Mouse (Mus musculus) ES-E14 (cell line): ENCODE data around the gene Zdhhc3. TPM values are rescaled to one million over a fixed set of nuclear protein-coding genes. Genes with fewer than 3 reads are reported as not detected.

Experiments
- DNase-seq: peaks from one replicate; pipeline ENCODE4 v3.0.0-alpha.2; 2013; ENCODE audit warnings: low read depth, low spot score
- H3K27ac ChIP-seq: 2 replicates; pipeline ENCODE4 v1.5.1; 2012; ENCODE audit warnings: low read depth, mild to moderate bottlenecking, low read length, moderate library complexity, mixed read lengths; ENCODE audit not compliant: poor library complexity, insufficient read depth, severe bottlenecking
- H3K36me3 ChIP-seq: 2 replicates; pipeline ENCODE4 v1.6.1; 2012; ENCODE audit warnings: mild to moderate bottlenecking, low read length, moderate library complexity, mixed read lengths; ENCODE audit not compliant: control insufficient read depth, poor library complexity, insufficient read depth, severe bottlenecking
- H3K4me1 ChIP-seq, 2 experiments: fragments of 150-350 bp in 1 of 2; sonication (generic) in 1 of 2; 2 replicates each; pipeline ENCODE4 v1.6.1; 2012; ENCODE audit warnings: low read length in 2 of 2, mild to moderate bottlenecking in 1 of 2, mixed read lengths in 1 of 2; ENCODE audit not compliant: control insufficient read depth in 2 of 2, insufficient read depth in 2 of 2, poor library complexity in 1 of 2
- H3K4me3 ChIP-seq, 2 experiments: fragments of 150-350 bp in 1 of 2; sonication (generic) in 1 of 2; 2 replicates each; pipeline ENCODE4 v1.5.1; 2012; ENCODE audit warnings: low read length in 2 of 2, low read depth in 1 of 2, mild to moderate bottlenecking in 1 of 2, mixed read lengths in 1 of 2; ENCODE audit not compliant: insufficient read depth in 1 of 2, poor library complexity in 1 of 2, severe bottlenecking in 1 of 2
- H3K9ac ChIP-seq: 2 replicates; pipeline ENCODE4 v1.6.1; 2012; ENCODE audit warnings: low read depth, mild to moderate bottlenecking, low read length, mixed read lengths; ENCODE audit not compliant: poor library complexity, insufficient read depth, severe bottlenecking
- H3K9me3 ChIP-seq: fragments of 150-350 bp; sonication (generic); 2 replicates; pipeline ENCODE4 v1.6.1; 2012; ENCODE audit warnings: low read depth, mild to moderate bottlenecking, low read length; ENCODE audit not compliant: control insufficient read depth, insufficient read depth
- CHD2 ChIP-seq: IDR thresholded peaks from 2 replicates; pipeline ENCODE4 v1.6.1; 2014; ENCODE audit warnings: mild to moderate bottlenecking, low read depth, low read length, inconsistent platforms
- HCFC1 ChIP-seq: IDR thresholded peaks from 2 replicates; pipeline ENCODE4 v1.6.1; 2012; ENCODE audit warnings: low read length, inconsistent platforms, borderline replicate concordance; ENCODE audit not compliant: insufficient read depth
- MAFK ChIP-seq: IDR thresholded peaks from 2 replicates; pipeline ENCODE4 v1.6.1; 2014; ENCODE audit warnings: mild to moderate bottlenecking, low read depth, low read length, inconsistent platforms; ENCODE audit not compliant: insufficient read depth
- ZC3H11A ChIP-seq: IDR thresholded peaks from 2 replicates; pipeline ENCODE4 v1.6.1; 2012; ENCODE audit warnings: low read depth, mild to moderate bottlenecking, inconsistent platforms, low read length, borderline replicate concordance
- ZNF384 ChIP-seq: IDR thresholded peaks from 2 replicates; pipeline ENCODE4 v1.6.1; 2012; ENCODE audit warnings: low read depth, low read length, inconsistent platforms
- in situ Hi-C, 2 experiments: fragments of 600-800 bp; cut with MboI; formaldehyde crosslinking; loops; one replicate each; pipeline ENCODE4 v1.15.1; 2025; ENCODE audit warnings: low sequenced_read_pairs in 2 of 2, inconsistent platforms in 1 of 2; ENCODE audit not compliant: unreplicated experiment in 2 of 2
- total RNA-seq: library from RNA; depleted of rRNA; stranded (reverse); fragments of 300-350 nt; gene quantifications from 2 replicates; pipeline ENCODE4 v1.2.3, GENCODE M21; 2012

Zdhhc3 gene
- total RNA-seq, 1 experiment, result 36.6 TPM

GRCm38 (mm10) chr9:123151561-123151960, 38.6 kb upstream of the Zdhhc3 start:
- in situ Hi-C loops, result loop anchor here in 1 of 2 experiments (10.0 kb wide), 1 partner anchor 373 kb away; the partner anchor contains the start of gene Sacm1l
- Histone ChIP-seq H3K9me3 (no peaks in the 10 kb centered on the region), H3K4me3 (no peak overlapping the region), H3K27ac (no peak overlapping the region), H3K9ac (no peak overlapping the region), H3K4me1 (peaks cover 0 to 1% of the 10 kb centered on the region in 2 experiments; a peak in 1 of 4 replicates), H3K36me3 (no peaks in the 10 kb centered on the region)
- DNase-seq, result no peak
- no peak for TF ChIP-seq ZC3H11A
- TF ChIP-seq ZNF384, result no peak
- TF ChIP-seq HCFC1, result no peak
- no peak for TF ChIP-seq CHD2
- no peak for TF ChIP-seq MAFK

GRCm38 (mm10) chr9:123150241-123151020, 37.4 kb upstream of the Zdhhc3 start, which contains the start of gene Clec3b:
Clec3b (plus strand) TSS chr9:123150946.
- no peak for DNase-seq
- Histone ChIP-seq H3K9ac (no peak within 1 kb of the TSS), H3K4me1 (no peaks in the 10 kb centered on the region), H3K9me3 (no peaks in the 10 kb centered on the region; the same call in 1 of the 2 replicates), H3K4me3 (no peak within 1 kb of the TSS), H3K27ac (no peak within 1 kb of the TSS), H3K36me3 (no peaks in the 10 kb centered on the region)
- in situ Hi-C loops, result loop anchor here in 1 of 2 experiments (10.0 kb wide), 1 partner anchor 374 kb away; the partner anchor contains the start of gene Sacm1l
- TF ChIP-seq CHD2 (no peak), ZC3H11A (no peak), HCFC1 (no peak), MAFK (no peak), ZNF384 (no peak)

GRCm38 (mm10) chr9:123148430-123148829, 35.4 kb upstream of the Zdhhc3 start:
- TF ChIP-seq ZC3H11A (no peak), HCFC1 (no peak), ZNF384 (no peak), MAFK (no peak), CHD2 (no peak)
- no peak overlapping the region for H3K4me3 ChIP-seq
- no peak for DNase-seq
- H3K9ac ChIP-seq, result no peak overlapping the region
- no peak overlapping the region for H3K27ac ChIP-seq
- no peaks in the 10 kb centered on the region for H3K4me1 ChIP-seq
- in situ Hi-C loops, result no loop called here
- H3K36me3 ChIP-seq, result no peaks in the 10 kb centered on the region
- peaks cover 5% of the 10 kb centered on the region for H3K9me3 ChIP-seq

GRCm38 (mm10) chr9:123139887-123140614, 27.0 kb upstream of the Zdhhc3 start:
- TF ChIP-seq HCFC1 (no peak), CHD2 (no peak), ZNF384 (no peak)
- DNase-seq, result no peak
- Histone ChIP-seq H3K9ac (no peak overlapping the region), H3K36me3 (peaks cover 24% of the 10 kb centered on the region), H3K4me1 (no peaks in the 10 kb centered on the region), H3K9me3 (peaks cover 9% of the 10 kb centered on the region; the same call in 1 of the 2 replicates), H3K4me3 (no peak overlapping the region), H3K27ac (no peak overlapping the region)
- in situ Hi-C loops, result no loop called here
